Mouse (Mus musculus): Measurements from ENCODE around the gene Pax5.

GRCm38 (mm10) chr4:44544495-44544894, 165.8 kb downstream of the Pax5 start:
- TF ChIP-seq CTCF (IDR thresholded peaks at IDR 0.05; ENCODE audit: low read depth, low read length) = no peak
- TF ChIP-seq POLR2A (IDR thresholded peaks at IDR 0.05; ENCODE audit: borderline replicate concordance, low read depth, low read length) = no peak
